Mouse (Mus musculus) ES-Bruce4 (cell line): ENCODE data around the gene Sco2.

Experiments used
- CTCF ChIP-seq: IDR thresholded peaks from one replicate; pipeline ENCODE4 v1.8.1; 2011; ENCODE audit warnings: low read depth, low read length
- EP300 ChIP-seq: IDR thresholded peaks from 2 replicates; pipeline ENCODE4 v1.6.1; 2011; ENCODE audit warnings: low read depth, low read length; ENCODE audit not compliant: insufficient read depth
- POLR2A ChIP-seq: IDR thresholded peaks from one replicate; pipeline ENCODE4 v1.8.1; 2011; ENCODE audit warnings: low read length; ENCODE audit not compliant: insufficient read depth

DNA sequence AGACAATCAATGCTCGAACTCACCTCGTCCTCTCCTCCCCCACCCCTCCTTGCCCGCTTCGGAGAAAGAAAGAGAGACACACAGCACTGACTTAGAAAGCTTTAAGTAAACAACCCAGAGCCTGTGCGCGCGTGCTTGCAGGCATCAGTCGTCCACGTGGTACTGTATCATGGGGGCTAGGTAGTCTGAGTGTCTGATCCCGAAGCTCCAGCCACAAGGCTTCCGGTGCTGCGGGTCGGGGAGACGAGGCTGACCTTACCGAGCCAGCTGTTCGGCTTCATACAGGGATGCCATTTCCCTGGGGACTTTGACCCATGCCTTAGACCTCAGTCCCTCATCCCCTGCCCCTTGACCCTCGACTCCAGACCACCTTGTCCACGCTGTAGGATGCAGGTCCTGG lies 3.7 kb upstream of the Sco2 start:
- TF ChIP-seq EP300 (no peak), POLR2A (no peak), CTCF (no peak)
